Mouse (Mus musculus) CH12.LX (cell line): ENCODE results near the gene Rpl38.

ENCODE experiments used
- POLR2A ChIP-seq: IDR thresholded peaks from 2 replicates; pipeline ENCODE4 v1.6.1; 2011; ENCODE audit warnings: low read depth, mild to moderate bottlenecking, improper control_type of control experiment, low read length
- POLR2AphosphoS2 ChIP-seq: IDR thresholded peaks from 2 replicates; pipeline ENCODE4 v1.6.1; 2011; ENCODE audit warnings: low read depth, low read length, improper control_type of control experiment

DNA sequence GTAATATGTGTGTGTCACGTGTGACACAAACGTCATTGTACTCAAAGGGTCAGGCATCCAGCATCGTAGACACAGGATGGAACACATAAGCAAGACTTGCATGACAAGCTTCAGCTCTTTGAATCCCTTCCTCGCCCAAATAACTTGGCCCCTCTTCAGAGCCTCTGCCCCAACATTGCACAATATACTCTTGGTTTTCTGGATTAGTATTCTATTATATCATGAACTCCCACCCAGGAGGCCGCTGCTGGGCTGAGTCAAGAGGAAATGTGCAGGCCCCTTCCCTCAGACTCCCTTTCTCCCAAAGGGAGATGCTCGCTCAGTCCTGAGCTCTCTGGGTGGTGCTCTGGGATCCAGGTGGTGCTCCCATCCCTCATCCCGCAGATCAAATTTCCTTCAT, 30.2 kb downstream of the Rpl38 start:
- no peak for TF ChIP-seq POLR2AphosphoS2
- TF ChIP-seq POLR2A: no peak
